Comparison of ENCODE assay signal across 9 mouse cellular contexts in the genomic region with DNA sequence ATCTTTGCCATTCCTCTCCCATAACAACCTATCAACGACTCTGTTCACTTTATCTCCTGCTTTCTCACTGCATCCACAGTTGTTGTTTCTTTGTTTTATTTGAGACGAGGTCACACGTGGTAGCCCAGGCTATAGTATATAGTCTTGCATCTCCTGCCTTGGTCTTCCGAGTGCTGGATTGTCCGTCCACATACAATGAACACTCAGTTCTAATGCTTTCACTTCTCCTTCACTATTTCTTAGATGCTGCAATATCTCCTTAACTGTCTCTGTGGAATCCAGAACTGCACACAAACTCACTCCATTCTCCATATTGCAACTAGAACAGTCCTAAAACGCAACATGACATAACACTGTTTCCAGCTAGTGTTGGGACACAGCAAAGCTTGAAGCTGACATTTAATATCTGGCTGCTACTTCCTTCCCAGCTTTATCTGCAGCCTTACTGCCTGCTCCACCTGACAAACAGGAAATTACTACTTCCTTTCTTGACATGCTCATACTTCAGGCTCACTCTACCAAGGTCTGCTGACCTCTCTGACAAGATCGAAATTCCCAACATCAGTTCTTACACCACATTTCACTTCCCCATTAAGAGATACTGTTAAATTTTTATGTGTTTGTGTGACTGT. TPM values are rescaled to one million over a fixed set of nuclear protein-coding genes. Genes with fewer than 3 reads are reported as not detected.
DNase-seq lines count a peak whose midpoint lies in the region; ATAC-seq and TF ChIP-seq lines count a peak whose summit lies in the region.
"Had no signal": no experiment of that assay in that cellular context is flagged by ENCODE, and none has a peak within 500 bp of the region (broad histone marks: within the 10 kb centered on the region; RNA-seq: fewer than 3 reads in every experiment).

No protein-coding gene starts in this region.

- DNase-seq in spleen, adult 2 months (ENCODE audit: low read depth in 1 of 2, low spot score in 2 of 2) = peak; percentile 14 to 15
- no peak for DNase-seq in spleen, postnatal 10 days (ENCODE audit: low spot score in 2 of 2)
- no peak for DNase-seq in liver, embryonic 11.5 days (ENCODE audit: low spot score)
- DNase-seq in forebrain, postnatal 0 days = no peak
- no peak for DNase-seq in urinary bladder, adult 2 months (ENCODE audit: low spot score)
- no peak for DNase-seq in frontal cortex, postnatal 10 days (ENCODE audit: low spot score in 2 of 2)
- DNase-seq: cerebellum, postnatal 25 days had no signal

- no peak for ATAC-seq in embryonic facial prominence, embryonic 15.5 days (ENCODE audit: insufficient number of reproducible peaks, low FRiP score, low TSS enrichment, low read depth)
- 0 out of 2 replicates have a peak, but pooled peaks have one; percentile 31 for ATAC-seq in liver, embryonic 11.5 days (replicated peaks; ENCODE audit: low FRiP score)
- no peak for ATAC-seq in stomach, embryonic 14.5 days (ENCODE audit: insufficient number of reproducible peaks, insufficient read depth, low FRiP score, low read depth)
- no peak for ATAC-seq in forebrain, postnatal 0 days

- 19% methylated on average over 7 of the region's 7 CpGs for WGBS in spleen, adult 2 months
- 74% methylated on average over 7 of the region's 7 CpGs for WGBS in embryonic facial prominence, embryonic 15.5 days
- WGBS in liver, embryonic 11.5 days = 48% methylated on average over 7 of the region's 7 CpGs
- WGBS in stomach, embryonic 14.5 days = 81% methylated on average over 7 of the region's 7 CpGs
- WGBS in forebrain, postnatal 0 days = 85% methylated on average over 7 of the region's 7 CpGs

- H3K9me3 ChIP-seq in embryonic facial prominence, embryonic 15.5 days (replicated peaks) = no peaks in the 10 kb centered on the region
- H3K9me3 ChIP-seq in liver, embryonic 11.5 days (ENCODE audit: control insufficient read depth, low read length) = no peaks in the 10 kb centered on the region
- H3K9me3 ChIP-seq in stomach, embryonic 14.5 days (ENCODE audit: control insufficient read depth, low read depth, low read length) = no peaks in the 10 kb centered on the region
- no peaks in the 10 kb centered on the region for H3K9me3 ChIP-seq in forebrain, postnatal 0 days (ENCODE audit: low read length)

- H3K4me2 ChIP-seq in embryonic facial prominence, embryonic 15.5 days (replicated peaks) = no peak overlapping the region
- H3K4me2 ChIP-seq in liver, embryonic 11.5 days = 0 out of 2 replicates have a peak overlapping the region, but pooled peaks have one; percentile 9
- no peak overlapping the region for H3K4me2 ChIP-seq in stomach, embryonic 14.5 days (replicated peaks; ENCODE audit: low read depth, low read length)
- H3K4me2 ChIP-seq in forebrain, postnatal 0 days (ENCODE audit: low read depth) = no peak overlapping the region

- no peak for TF ChIP-seq POLR2A in spleen, adult 2 months (IDR thresholded peaks at IDR 0.05; ENCODE audit: low read depth, low read length)

- H3K27ac ChIP-seq in spleen, adult 2 months (ENCODE audit: insufficient read depth, low read length) = peak overlapping the region; percentile 74; the same call in 1 of the 2 replicates
- H3K27ac ChIP-seq in embryonic facial prominence, embryonic 15.5 days (replicated peaks) = 0 out of 2 replicates have a peak overlapping the region, but pooled peaks have one; percentile 9
- H3K27ac ChIP-seq in liver, embryonic 11.5 days (ENCODE audit: low read depth, low read length) = 0 out of 2 replicates have a peak overlapping the region, but pooled peaks have one; percentile 4
- H3K27ac ChIP-seq in stomach, embryonic 14.5 days (ENCODE audit: low read length) = peak overlapping the region; percentile 16; the same call in 1 of the 2 replicates
- no peak overlapping the region for H3K27ac ChIP-seq in forebrain, postnatal 0 days (ENCODE audit: low read depth, low read length)

- H3K36me3 ChIP-seq in spleen, adult 2 months (ENCODE audit: control insufficient read depth, insufficient read depth, low read length) = no peaks in the 10 kb centered on the region; the same call in 1 of the 2 replicates
- no peaks in the 10 kb centered on the region for H3K36me3 ChIP-seq in embryonic facial prominence, embryonic 15.5 days
- H3K36me3 ChIP-seq in liver, embryonic 11.5 days (ENCODE audit: control insufficient read depth, insufficient read depth, low read length) = no peaks in the 10 kb centered on the region
- H3K36me3 ChIP-seq in stomach, embryonic 14.5 days (ENCODE audit: control insufficient read depth, insufficient read depth, low read length) = no peaks in the 10 kb centered on the region
- H3K36me3 ChIP-seq in forebrain, postnatal 0 days (ENCODE audit: insufficient read depth) = peaks cover 9% of the 10 kb centered on the region; the same call in 1 of the 2 replicates

- peaks cover 13% of the 10 kb centered on the region; the same call in 1 of the 2 replicates for H3K4me1 ChIP-seq in spleen, adult 2 months (ENCODE audit: control insufficient read depth, insufficient read depth, insufficient read length)
- H3K4me1 ChIP-seq in embryonic facial prominence, embryonic 15.5 days = 0 out of 2 replicates have a peak, but pooled peaks cover 5% of the 10 kb centered on the region
- H3K4me1 ChIP-seq in liver, embryonic 11.5 days (replicated peaks; ENCODE audit: control insufficient read depth, insufficient read depth, low read length) = no peaks in the 10 kb centered on the region; the same call in none of the 2 replicates
- peaks cover 5% of the 10 kb centered on the region; the same call in 1 of the 2 replicates for H3K4me1 ChIP-seq in stomach, embryonic 14.5 days (ENCODE audit: control insufficient read depth, insufficient read depth, low read length)
- no peaks in the 10 kb centered on the region for H3K4me1 ChIP-seq in forebrain, postnatal 0 days (ENCODE audit: insufficient read depth)

- H3K27me3 ChIP-seq in spleen, adult 2 months (ENCODE audit: control insufficient read depth, insufficient read depth, low read length) = no peaks in the 10 kb centered on the region
- no peaks in the 10 kb centered on the region for H3K27me3 ChIP-seq in embryonic facial prominence, embryonic 15.5 days
- no peaks in the 10 kb centered on the region for H3K27me3 ChIP-seq in liver, embryonic 11.5 days (replicated peaks; ENCODE audit: control insufficient read depth, insufficient read depth, low read length)
- H3K27me3 ChIP-seq in stomach, embryonic 14.5 days (ENCODE audit: control insufficient read depth, insufficient read depth, low read length) = no peaks in the 10 kb centered on the region
- H3K27me3 ChIP-seq in forebrain, postnatal 0 days (ENCODE audit: insufficient read depth, low read length) = no peaks in the 10 kb centered on the region

- H3K9ac ChIP-seq in embryonic facial prominence, embryonic 15.5 days = no peak overlapping the region
- H3K9ac ChIP-seq in liver, embryonic 11.5 days (ENCODE audit: low read depth, low read length) = no peak overlapping the region
- no peak overlapping the region for H3K9ac ChIP-seq in stomach, embryonic 14.5 days (replicated peaks; ENCODE audit: low read depth, low read length)
- no peak overlapping the region for H3K9ac ChIP-seq in forebrain, postnatal 0 days

- no peak for TF ChIP-seq CTCF in spleen, adult 2 months (IDR thresholded peaks at IDR 0.05; ENCODE audit: extremely low read depth, insufficient read depth, insufficient read length, insufficient replicate concordance)
- no peak for TF ChIP-seq CTCF in forebrain, postnatal 0 days (IDR thresholded peaks at IDR 0.05; ENCODE audit: low read depth)

- no peak overlapping the region for H3K4me3 ChIP-seq in spleen, adult 2 months (ENCODE audit: extremely low read depth, insufficient read depth, insufficient read length)
- H3K4me3 ChIP-seq in embryonic facial prominence, embryonic 15.5 days (replicated peaks) = no peak overlapping the region
- no peak overlapping the region for H3K4me3 ChIP-seq in liver, embryonic 11.5 days (ENCODE audit: low read depth, low read length)
- no peak overlapping the region for H3K4me3 ChIP-seq in stomach, embryonic 14.5 days (ENCODE audit: low read depth, low read length)
- no peak overlapping the region for H3K4me3 ChIP-seq in forebrain, postnatal 0 days (ENCODE audit: low read depth, low read length)

RNA-seq across cellular contexts. Expression of gene Mlh3, which starts 13.3 kb away (rescaled TPM):
- 2.7 and 2.9 TPM in 2 replicates for polyA plus RNA-seq in spleen, adult 2 months (2012; rRNA removed)
- 7.5 and 8.4 TPM in 2 replicates for polyA plus RNA-seq in embryonic facial prominence, embryonic 15.5 days (2015; fragmentation: Nextera tagmentation; extraction: Ambion mirVana)
- polyA plus RNA-seq in liver, embryonic 11.5 days (2014; fragmentation: Nextera tagmentation; extraction: Ambion mirVana) = 6.1 and 7.8 TPM in 2 replicates
- 9.0 and 9.8 TPM in 2 replicates for polyA plus RNA-seq in stomach, embryonic 14.5 days (2014; fragmentation: Nextera tagmentation; extraction: Ambion mirVana)
- 9.2 and 10.5 TPM in 2 replicates for total RNA-seq in forebrain, postnatal 0 days (2014; rRNA removed)
- polyA plus RNA-seq in forebrain, postnatal 0 days (2015; fragmentation: Nextera tagmentation; extraction: Ambion mirVana) = 4.3 and 5.8 TPM in 2 replicates
- polyA plus RNA-seq in urinary bladder, adult 2 months (2012; rRNA removed) = 10.9 and 12.4 TPM in 2 replicates

RNA-seq across cellular contexts. Expression of gene Acyp1, which starts 31.1 kb away (rescaled TPM):
- 3.4 and 3.9 TPM in 2 replicates for polyA plus RNA-seq in spleen, adult 2 months (2012; rRNA removed)
- polyA plus RNA-seq in embryonic facial prominence, embryonic 15.5 days (2015; fragmentation: Nextera tagmentation; extraction: Ambion mirVana) = 50.8 and 60.2 TPM in 2 replicates
- polyA plus RNA-seq in liver, embryonic 11.5 days (2014; fragmentation: Nextera tagmentation; extraction: Ambion mirVana) = 88.3 and 92.2 TPM in 2 replicates
- polyA plus RNA-seq in stomach, embryonic 14.5 days (2014; fragmentation: Nextera tagmentation; extraction: Ambion mirVana) = 45.2 and 56.8 TPM in 2 replicates
- 24.5 and 39.6 TPM in 2 replicates for total RNA-seq in forebrain, postnatal 0 days (2014; rRNA removed)
- 44.4 and 50.7 TPM in 2 replicates for polyA plus RNA-seq in forebrain, postnatal 0 days (2015; fragmentation: Nextera tagmentation; extraction: Ambion mirVana)
- polyA plus RNA-seq in urinary bladder, adult 2 months (2012; rRNA removed) = 40.4 and 47.4 TPM in 2 replicates

RNA-seq across cellular contexts. Expression of gene Zc2hc1c, which starts 31.3 kb away (rescaled TPM):
- polyA plus RNA-seq in spleen, adult 2 months (2012; rRNA removed) = 0.28 and 0.33 TPM in 2 replicates
- 1.7 and 2.4 TPM in 2 replicates for polyA plus RNA-seq in embryonic facial prominence, embryonic 15.5 days (2015; fragmentation: Nextera tagmentation; extraction: Ambion mirVana)
- 0.43 and 0.49 TPM in 2 replicates for polyA plus RNA-seq in liver, embryonic 11.5 days (2014; fragmentation: Nextera tagmentation; extraction: Ambion mirVana)
- polyA plus RNA-seq in stomach, embryonic 14.5 days (2014; fragmentation: Nextera tagmentation; extraction: Ambion mirVana) = 2.0 and 2.8 TPM in 2 replicates
- 0.69 and 1.3 TPM in 2 replicates for total RNA-seq in forebrain, postnatal 0 days (2014; rRNA removed)
- polyA plus RNA-seq in forebrain, postnatal 0 days (2015; fragmentation: Nextera tagmentation; extraction: Ambion mirVana) = 0.75 and 1.1 TPM in 2 replicates
- polyA plus RNA-seq in urinary bladder, adult 2 months (2012; rRNA removed) = 1.1 and 1.3 TPM in 2 replicates

RNA-seq across cellular contexts. Expression of gene Eif2b2, which starts 37.8 kb away (rescaled TPM):
- polyA plus RNA-seq in spleen, adult 2 months (2012; rRNA removed) = 90.6 and 110 TPM in 2 replicates
- 91.1 and 94.6 TPM in 2 replicates for polyA plus RNA-seq in embryonic facial prominence, embryonic 15.5 days (2015; fragmentation: Nextera tagmentation; extraction: Ambion mirVana)
- 75.6 and 86.5 TPM in 2 replicates for polyA plus RNA-seq in liver, embryonic 11.5 days (2014; fragmentation: Nextera tagmentation; extraction: Ambion mirVana)
- 81.1 and 82.5 TPM in 2 replicates for polyA plus RNA-seq in stomach, embryonic 14.5 days (2014; fragmentation: Nextera tagmentation; extraction: Ambion mirVana)
- total RNA-seq in forebrain, postnatal 0 days (2014; rRNA removed) = 65.5 and 69.0 TPM in 2 replicates
- polyA plus RNA-seq in forebrain, postnatal 0 days (2015; fragmentation: Nextera tagmentation; extraction: Ambion mirVana) = 78.3 and 86.9 TPM in 2 replicates
- 73.8 and 82.6 TPM in 2 replicates for polyA plus RNA-seq in urinary bladder, adult 2 months (2012; rRNA removed)

Comparison
In these comparisons a context has a peak if more than half of its experiments do, and no peak if none do; other contexts are left out.
1. DNase-seq: peak in spleen, adult 2 months (2 of 2); none in spleen, postnatal 10 days (0 of 2), liver, embryonic 11.5 days (single experiment), forebrain, postnatal 0 days (single experiment), urinary bladder, adult 2 months (single experiment) and frontal cortex, postnatal 10 days (0 of 2).